Mouse (Mus musculus) intestine, embryonic 16.5 days (tissue): ENCODE data around the gene Stkld1. TPM values are rescaled to one million over a fixed set of nuclear protein-coding genes. Genes with fewer than 3 reads are reported as not detected.

ENCODE experiments used
- ATAC-seq: fragments of 200-750 bp; cut with Nextera tagmentation; 2 replicates; pipeline ENCODE4 v1.8.0; 2017; ENCODE audit warnings: moderate TSS enrichment, moderate library complexity
- H3K27ac ChIP-seq: fragments of 300-500 bp; sonication (generic); 2 replicates; pipeline ENCODE4 v1.5.1; 2014; ENCODE audit warnings: mild to moderate bottlenecking, low read length
- H3K27me3 ChIP-seq: fragments of 300-500 bp; sonication (generic); replicated peaks from 2 replicates; pipeline ENCODE4 v1.6.1; 2014; ENCODE audit warnings: low read length, control low read depth, mixed read lengths; ENCODE audit not compliant: control insufficient read depth, insufficient read depth
- H3K36me3 ChIP-seq: fragments of 300-500 bp; sonication (generic); 2 replicates; pipeline ENCODE4 v1.6.1; 2014; ENCODE audit warnings: low read length, control low read depth; ENCODE audit not compliant: control insufficient read depth, insufficient read depth
- H3K4me1 ChIP-seq: fragments of 300-500 bp; sonication (generic); 2 replicates; pipeline ENCODE4 v1.6.1; 2014; ENCODE audit warnings: low read length, control low read depth, mixed read lengths; ENCODE audit not compliant: control insufficient read depth, insufficient read depth
- H3K4me2 ChIP-seq: fragments of 300-500 bp; sonication (generic); 2 replicates; pipeline ENCODE4 v1.6.1; 2014; ENCODE audit warnings: low read depth, low read length, control low read depth
- H3K4me3 ChIP-seq: fragments of 300-500 bp; sonication (generic); 2 replicates; pipeline ENCODE4 v1.5.1; 2014; ENCODE audit warnings: mild to moderate bottlenecking, low read length
- H3K9ac ChIP-seq: fragments of 300-500 bp; sonication (generic); 2 replicates; pipeline ENCODE4 v1.6.1; 2014; ENCODE audit warnings: low read depth, low read length
- H3K9me3 ChIP-seq: fragments of 300-500 bp; sonication (generic); 2 replicates; pipeline ENCODE4 v1.6.1; 2016; ENCODE audit warnings: low read length, control low read depth; ENCODE audit not compliant: control insufficient read depth
- WGBS: fragments of 180-500 bp; shearing (Covaris S2); extraction: QIAGEN DNeasy Blood & Tissue Kit; methylation state at CpG from one replicate; pipeline ENCODE4 v1.1.7; 2014; 5-methylcytosine and 5-hydroxymethylcytosine counted together
- polyA plus RNA-seq: library from polyadenylated mRNA; unstranded; fragments of >200 nt; fragmentation: Nextera tagmentation; extraction: Ambion mirVana; gene quantifications from 2 replicates; pipeline ENCODE4 v1.2.1, GENCODE M21; 2015

Gene Stkld1
- polyA plus RNA-seq, 1 experiment from 2014 or later, result not detected

GRCm38 (mm10) chr2:26954735-26955395 is 21.0 kb downstream of the Stkld1 start:
- 93% methylated on average over 2 of the region's 2 CpGs for WGBS
- no peak overlapping the region for H3K27ac ChIP-seq
- H3K36me3 ChIP-seq, result peaks cover 15% of the 10 kb centered on the region
- no peaks in the 10 kb centered on the region for H3K4me1 ChIP-seq
- no peak overlapping the region for H3K4me2 ChIP-seq
- H3K4me3 ChIP-seq, result no peak overlapping the region
- no peak for ATAC-seq
- H3K9me3 ChIP-seq, result no peaks in the 10 kb centered on the region
- H3K27me3 ChIP-seq, result no peaks in the 10 kb centered on the region
- no peak overlapping the region for H3K9ac ChIP-seq

DNA sequence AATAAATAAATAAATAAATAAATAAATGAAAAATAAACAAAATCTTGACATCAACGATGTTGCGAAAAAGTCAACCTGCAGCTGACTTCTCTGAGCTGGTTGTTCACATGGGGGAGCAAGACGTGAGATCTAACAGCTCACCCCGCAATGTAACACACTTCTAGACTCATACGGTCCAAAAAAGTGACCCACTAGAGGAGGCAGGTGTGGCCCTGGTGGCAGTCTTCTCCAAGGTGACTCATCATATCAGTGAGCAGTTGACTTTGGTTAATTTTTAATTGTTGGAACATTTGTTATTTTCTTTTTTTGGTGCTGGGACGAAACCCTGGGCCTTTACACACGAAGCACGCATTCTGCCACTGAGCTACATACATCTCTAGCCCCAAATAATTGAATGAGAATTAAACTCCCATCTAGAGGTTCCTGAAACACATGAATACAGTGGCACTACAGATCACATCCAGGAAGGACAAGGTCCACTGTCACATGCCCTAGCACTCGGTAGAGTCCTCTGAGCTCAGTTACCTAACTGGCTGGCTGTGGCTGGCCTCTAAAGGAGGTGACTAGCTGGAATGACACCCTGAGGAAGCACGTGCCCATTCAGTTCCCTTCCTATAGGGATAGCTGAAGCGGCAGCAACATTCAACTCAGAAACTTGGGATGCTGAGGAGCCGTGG is 23.1 kb downstream of the Stkld1 start:
- H3K4me1 ChIP-seq, result peaks cover 3% of the 10 kb centered on the region
- H3K36me3 ChIP-seq, result peaks cover 19% of the 10 kb centered on the region
- H3K27me3 ChIP-seq, result no peaks in the 10 kb centered on the region
- ATAC-seq, result peak; percentile 95
- no peaks in the 10 kb centered on the region for H3K9me3 ChIP-seq
- H3K4me2 ChIP-seq, result no peak overlapping the region
- H3K4me3 ChIP-seq, result no peak overlapping the region
- peak overlapping the region; percentile 73 for H3K27ac ChIP-seq
- no peak overlapping the region for H3K9ac ChIP-seq
- WGBS, result 77% methylated on average over 12 of the region's 12 CpGs

DNA sequence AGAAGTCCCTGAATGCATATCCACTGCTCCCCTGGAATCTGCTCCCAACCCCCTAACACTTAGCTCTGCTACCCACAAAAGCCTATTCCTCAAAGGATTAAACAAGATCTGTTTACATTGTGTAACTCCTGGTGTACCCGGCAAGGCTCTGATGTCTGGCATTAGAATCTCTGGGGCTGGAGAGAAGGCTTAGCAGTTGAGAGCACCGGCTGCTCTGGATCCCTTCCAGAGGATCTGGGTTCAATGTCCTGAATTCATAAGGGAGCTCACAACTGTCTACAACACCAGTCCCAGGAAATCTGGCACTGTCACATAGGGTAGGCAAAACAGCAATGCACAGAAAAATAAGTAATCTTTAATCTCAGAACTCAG is 23.6 kb downstream of the Stkld1 start:
- peaks cover 19% of the 10 kb centered on the region for H3K36me3 ChIP-seq
- no peak overlapping the region for H3K4me3 ChIP-seq
- H3K27ac ChIP-seq, result peak overlapping the region; percentile 73
- H3K27me3 ChIP-seq, result no peaks in the 10 kb centered on the region
- no peak overlapping the region for H3K4me2 ChIP-seq
- ATAC-seq, result peak; percentile 23
- H3K9me3 ChIP-seq, result no peaks in the 10 kb centered on the region
- WGBS, result 67% methylated on average over 2 of the region's 2 CpGs
- no peak overlapping the region for H3K9ac ChIP-seq
- H3K4me1 ChIP-seq, result peaks cover 7% of the 10 kb centered on the region

GRCm38 (mm10) chr2:26960756-26961155 is 26.9 kb downstream of the Stkld1 start:
- Histone ChIP-seq H3K4me2 (no peak overlapping the region), H3K4me1 (peaks cover 13% of the 10 kb centered on the region), H3K36me3 (peaks cover 15% of the 10 kb centered on the region), H3K27ac (no peak overlapping the region), H3K9ac (no peak overlapping the region), H3K9me3 (no peaks in the 10 kb centered on the region), H3K27me3 (no peaks in the 10 kb centered on the region), H3K4me3 (no peak overlapping the region)
- ATAC-seq, result no peak
- 74% methylated on average over 4 of the region's 4 CpGs for WGBS

DNA sequence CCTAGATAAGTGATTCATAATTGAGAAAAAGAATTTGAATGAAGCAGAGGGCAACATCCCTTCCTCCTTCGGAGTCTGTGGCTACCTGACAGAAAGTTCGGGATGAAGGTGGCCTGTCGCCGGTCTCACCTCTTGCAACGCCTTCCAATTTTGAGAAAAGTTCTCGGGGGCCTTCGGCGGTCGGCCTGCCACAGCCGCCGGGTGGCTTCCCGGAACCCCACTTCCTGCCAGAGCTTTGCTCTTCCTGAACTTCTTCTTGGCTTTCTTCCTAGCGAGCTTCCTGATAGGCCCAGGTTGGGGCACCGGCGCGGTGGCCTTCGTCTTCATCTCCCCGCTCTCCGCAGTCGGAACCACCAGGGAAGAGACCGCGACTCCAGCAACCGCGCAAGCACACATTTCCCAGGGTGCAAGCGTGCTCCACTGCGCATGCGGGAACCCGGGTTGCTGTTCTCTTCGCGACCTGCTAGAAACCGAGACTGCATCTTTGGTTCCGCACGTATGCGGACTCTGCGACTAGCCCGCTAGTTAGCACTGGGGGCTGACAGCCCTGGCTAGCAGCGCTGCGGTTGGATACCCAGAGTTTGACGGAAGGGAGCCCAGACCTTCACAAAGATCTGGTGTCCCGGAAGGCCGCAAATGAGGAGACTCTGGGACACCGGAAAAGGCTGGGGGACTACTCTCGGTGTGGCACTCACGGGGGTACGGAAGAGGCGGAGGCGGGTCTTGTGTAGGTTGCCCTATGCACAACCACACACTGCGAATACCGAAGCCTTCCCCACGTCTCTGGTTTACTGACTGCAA is 30.3 kb downstream of the Stkld1 start, which contains the start of gene Rexo4:
Gene Rexo4 (minus strand): TSS at position 464 of the 801 bp plus-strand sequence.
- Histone ChIP-seq H3K4me1 (peaks cover 13% of the 10 kb centered on the region), H3K36me3 (0 out of 2 replicates have a peak, but pooled peaks cover 4% of the 10 kb centered on the region), H3K9ac (peak within 1 kb of the TSS; percentile 92), H3K27me3 (no peaks in the 10 kb centered on the region), H3K27ac (peak within 1 kb of the TSS; percentile 100), H3K9me3 (no peaks in the 10 kb centered on the region), H3K4me3 (peak within 1 kb of the TSS; percentile 69), H3K4me2 (peak within 1 kb of the TSS; percentile 92)
- ATAC-seq, result peak; percentile 96
- under 1% methylated on average over 50 of the region's 50 CpGs for WGBS

DNA sequence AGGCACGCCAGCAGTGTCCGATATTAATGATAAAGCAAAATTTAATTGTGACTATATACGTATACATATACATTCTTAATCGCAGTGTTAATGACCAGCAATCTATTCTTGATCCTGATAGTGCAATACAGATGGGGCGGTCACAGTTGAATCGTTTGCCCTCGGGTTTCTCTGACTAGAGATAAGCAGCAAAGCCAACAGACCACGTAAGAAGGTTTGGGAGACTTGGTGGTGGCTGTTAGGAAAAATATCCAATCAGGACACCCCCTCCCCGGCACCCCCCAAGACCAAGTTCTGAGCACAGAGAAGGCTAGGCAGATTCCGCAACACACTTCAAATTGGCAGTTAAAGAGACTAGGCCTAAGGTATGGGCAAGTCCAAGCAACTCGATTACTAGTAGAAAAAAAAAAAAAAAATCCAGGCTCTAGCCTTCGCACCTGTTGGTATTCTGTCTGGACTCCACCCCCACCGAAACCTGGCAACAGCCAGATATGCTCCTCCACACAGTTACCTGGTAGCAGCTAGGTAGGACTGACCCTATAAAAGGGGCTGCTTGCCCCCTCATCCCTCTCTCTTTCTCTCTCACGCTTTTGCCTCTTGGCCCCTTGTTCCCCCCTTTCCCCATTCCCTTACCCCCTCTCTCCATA is 31.0 kb downstream of the Stkld1 start:
- H3K9me3 ChIP-seq, result no peaks in the 10 kb centered on the region
- no peaks in the 10 kb centered on the region for H3K27me3 ChIP-seq
- peak overlapping the region; percentile 100 for H3K27ac ChIP-seq
- WGBS, result 12% methylated on average over 14 of the region's 14 CpGs
- H3K4me3 ChIP-seq, result peak overlapping the region; percentile 69
- ATAC-seq, result peak; percentile 21
- H3K4me1 ChIP-seq, result peaks cover 13% of the 10 kb centered on the region
- peak overlapping the region; percentile 92 for H3K9ac ChIP-seq
- H3K4me2 ChIP-seq, result peak overlapping the region; percentile 92
- 0 out of 2 replicates have a peak, but pooled peaks cover 4% of the 10 kb centered on the region for H3K36me3 ChIP-seq

GRCm38 (mm10) chr2:26967262-26967661 is 33.4 kb downstream of the Stkld1 start:
- Histone ChIP-seq H3K27ac (no peak overlapping the region), H3K9me3 (no peaks in the 10 kb centered on the region), H3K27me3 (no peaks in the 10 kb centered on the region), H3K9ac (no peak overlapping the region), H3K4me3 (no peak overlapping the region), H3K4me2 (no peak overlapping the region), H3K4me1 (peaks cover 6% of the 10 kb centered on the region), H3K36me3 (no peaks in the 10 kb centered on the region)
- ATAC-seq, result no peak
- 72% methylated on average over 2 of the region's 2 CpGs for WGBS

DNA sequence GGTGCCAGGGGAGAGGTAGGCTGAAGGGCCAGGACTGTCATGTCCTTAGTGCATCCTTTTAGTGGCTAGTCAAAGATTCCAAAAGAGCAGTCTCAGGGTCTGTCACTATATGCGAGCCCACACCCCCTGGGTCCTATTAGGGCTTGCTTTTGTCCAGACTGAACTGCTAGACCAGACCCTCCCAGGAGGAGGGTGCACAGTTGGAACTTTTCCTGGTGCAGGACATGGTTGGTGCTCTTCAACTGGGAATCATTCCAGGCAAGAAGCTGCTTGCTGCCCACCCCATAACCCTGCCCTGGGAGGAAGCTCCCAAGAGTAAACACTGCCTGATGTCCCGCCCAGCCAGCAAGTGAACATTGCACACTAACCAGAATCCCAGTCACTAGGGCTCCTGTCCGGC is 39.3 kb downstream of the Stkld1 start, which contains the start of gene Adamts13:
Gene Adamts13 (plus strand): TSS at position 301 of the 400 bp plus-strand sequence.
- Histone ChIP-seq H3K27me3 (no peaks in the 10 kb centered on the region), H3K4me2 (no peak within 1 kb of the TSS), H3K4me1 (peaks cover 7% of the 10 kb centered on the region; the same call in 1 of the 2 replicates), H3K27ac (no peak within 1 kb of the TSS), H3K9me3 (no peaks in the 10 kb centered on the region), H3K9ac (no peak within 1 kb of the TSS), H3K36me3 (no peaks in the 10 kb centered on the region), H3K4me3 (no peak within 1 kb of the TSS)
- ATAC-seq, result no peak
- 47% methylated on average over 3 of the region's 3 CpGs for WGBS

DNA sequence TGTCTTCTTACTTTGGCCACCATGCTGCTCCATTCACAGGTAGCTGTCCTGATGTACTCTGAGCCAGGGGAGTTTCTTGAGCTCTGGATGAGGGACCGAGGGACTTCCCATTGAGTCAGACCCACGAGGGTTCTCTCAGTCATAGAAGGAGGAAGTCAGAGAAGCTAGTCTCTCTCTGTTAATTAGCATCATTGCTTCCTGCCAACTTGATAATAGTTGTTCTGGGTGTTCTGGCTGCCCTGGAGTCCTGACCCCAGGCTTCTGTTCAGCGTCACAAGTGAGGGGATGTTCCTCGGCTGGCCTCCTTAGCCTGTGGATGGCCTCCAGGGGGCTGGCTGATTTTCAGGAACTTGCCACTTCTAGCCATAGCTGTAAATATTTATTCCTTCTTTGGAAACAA is 40.1 kb downstream of the Stkld1 start:
- Histone ChIP-seq H3K4me1 (peaks cover 7% of the 10 kb centered on the region; the same call in 1 of the 2 replicates), H3K27ac (no peak overlapping the region), H3K4me2 (no peak overlapping the region), H3K4me3 (no peak overlapping the region), H3K27me3 (no peaks in the 10 kb centered on the region), H3K9me3 (no peaks in the 10 kb centered on the region), H3K36me3 (no peaks in the 10 kb centered on the region), H3K9ac (no peak overlapping the region)
- WGBS, result 35% methylated on average over 4 of the region's 4 CpGs
- ATAC-seq, result no peak
